Mouse (Mus musculus) c-Kit-positive CD71-positive TER-119-positive erythroid progenitor cells, embryonic 14.5 days (primary cell): ENCODE data around the gene Grb10.
A peak's percentile ranks its signal among the peaks of the same experiment; 100 is the strongest.

Experiments used
- DNase-seq: peaks from one replicate; pipeline ENCODE4 v3.0.0-alpha.2; 2013; ENCODE audit warnings: low spot score

Grb10 gene

GRCm38 (mm10) chr11:12032831-12033230, 5.7 kb downstream of the Grb10 start:
- no peak for DNase-seq

GRCm38 (mm10) chr11:12026638-12027037, 11.8 kb downstream of the Grb10 start:
- DNase-seq, result no peak

GRCm38 (mm10) chr11:12025756-12026593, 12.5 kb downstream of the Grb10 start:
- peak; percentile 15 for DNase-seq

- DNase-seq, result no peak
These were observed 13.1 kb downstream of the Grb10 start for GRCm38 (mm10) chr11:12025392-12025755.

- no peak for DNase-seq
These were observed 15.4 kb downstream of the Grb10 start for GRCm38 (mm10) chr11:12023051-12023450.

- no peak for DNase-seq
These were observed 18.8 kb downstream of the Grb10 start for GRCm38 (mm10) chr11:12019651-12020050.

- no peak for DNase-seq
These were observed 19.9 kb downstream of the Grb10 start for GRCm38 (mm10) chr11:12018604-12019003.

GRCm38 (mm10) chr11:12010084-12010483, 28.4 kb downstream of the Grb10 start:
- DNase-seq, result peak; percentile 13

- DNase-seq, result no peak
These were observed 38.1 kb downstream of the Grb10 start for GRCm38 (mm10) chr11:12000293-12000910.

GRCm38 (mm10) chr11:11998881-11999280, 39.6 kb downstream of the Grb10 start:
- DNase-seq, result no peak

GRCm38 (mm10) chr11:11997045-11997444, 41.4 kb downstream of the Grb10 start:
- DNase-seq, result no peak

- no peak for DNase-seq
These were observed 43.1 kb downstream of the Grb10 start for GRCm38 (mm10) chr11:11995371-11995770.

GRCm38 (mm10) chr11:11993807-11994206, 44.7 kb downstream of the Grb10 start:
- DNase-seq, result no peak

GRCm38 (mm10) chr11:11993183-11993582, 45.3 kb downstream of the Grb10 start:
- DNase-seq, result no peak

GRCm38 (mm10) chr11:11989850-11990249, 48.6 kb downstream of the Grb10 start:
- DNase-seq, result no peak

GRCm38 (mm10) chr11:11987233-11987632, 51.2 kb downstream of the Grb10 start:
- no peak for DNase-seq

- DNase-seq, result no peak
These were observed 59.8 kb downstream of the Grb10 start for GRCm38 (mm10) chr11:11978611-11979197.

- peak; percentile 44 for DNase-seq
These were observed 63.8 kb downstream of the Grb10 start for GRCm38 (mm10) chr11:11974591-11975255.

GRCm38 (mm10) chr11:11973366-11974014, 65.0 kb downstream of the Grb10 start:
- peak; percentile 65 for DNase-seq

- DNase-seq, result no peak
These were observed 65.9 kb downstream of the Grb10 start for GRCm38 (mm10) chr11:11972401-11973110.

- no peak for DNase-seq
These were observed 68.2 kb downstream of the Grb10 start for GRCm38 (mm10) chr11:11970246-11970645.
